Mouse (Mus musculus) forebrain, embryonic 10.5 days (tissue): ENCODE data around the gene Filip1. TPM values are rescaled to one million over a fixed set of nuclear protein-coding genes. Genes with fewer than 3 reads are reported as not detected.
A peak's percentile ranks its signal among the peaks of the same experiment; 100 is the strongest.

ENCODE experiments used
- DNase-seq: peaks from one replicate; pipeline ENCODE4 v3.0.0-alpha.2; 2017; ENCODE audit warnings: low spot score; ENCODE audit errors: extremely low spot score
- H3K27ac ChIP-seq: fragments of 300-500 bp; sonication (generic); 2 replicates; pipeline ENCODE4 v1.5.1; 2016; ENCODE audit warnings: mild to moderate bottlenecking
- H3K27me3 ChIP-seq: fragments of 300-500 bp; sonication (generic); 2 replicates; pipeline ENCODE4 v1.6.1; 2016; ENCODE audit warnings: mild to moderate bottlenecking; ENCODE audit not compliant: poor library complexity, severe bottlenecking
- H3K36me3 ChIP-seq: fragments of 300-500 bp; sonication (generic); replicated peaks from 2 replicates; pipeline ENCODE4 v1.6.1; 2016; ENCODE audit warnings: mild to moderate bottlenecking, moderate library complexity
- H3K4me1 ChIP-seq: fragments of 300-500 bp; sonication (generic); 2 replicates; pipeline ENCODE4 v1.6.1; 2016
- H3K4me3 ChIP-seq: fragments of 300-500 bp; sonication (generic); 2 replicates; pipeline ENCODE4 v1.5.1; 2016; ENCODE audit warnings: mild to moderate bottlenecking, moderate library complexity
- H3K9me3 ChIP-seq: fragments of 300-500 bp; sonication (generic); 2 replicates; pipeline ENCODE4 v1.6.1; 2016; ENCODE audit warnings: mild to moderate bottlenecking, moderate library complexity
- WGBS: fragments of 180-500 bp; shearing (Covaris S2); methylation state at CpG from one replicate; pipeline ENCODE4 v1.1.7; 2016; 5-methylcytosine and 5-hydroxymethylcytosine counted together
- polyA plus RNA-seq: library from polyadenylated mRNA; unstranded; fragments of >200 nt; fragmentation: Nextera tagmentation; extraction: Ambion mirVana; gene quantifications from 2 replicates; pipeline ENCODE4 v1.2.1, GENCODE M21; 2016

Filip1 gene
- polyA plus RNA-seq, 1 experiment from 2014 or later = 11.9 TPM

GRCm38 (mm10) chr9:80020429-80020828, 7.8 kb upstream of the Filip1 start:
- 67% methylated on average over 3 of the region's 3 CpGs for WGBS
- DNase-seq = no peak
- Histone ChIP-seq H3K4me3 (no peak overlapping the region), H3K27ac (no peak overlapping the region), H3K9me3 (no peaks in the 10 kb centered on the region), H3K36me3 (no peaks in the 10 kb centered on the region), H3K27me3 (no peaks in the 10 kb centered on the region), H3K4me1 (no peaks in the 10 kb centered on the region)

GRCm38 (mm10) chr9:80012016-80012415, 635 bp downstream of the Filip1 start:
- no peaks in the 10 kb centered on the region for H3K9me3 ChIP-seq
- no peak overlapping the region for H3K4me3 ChIP-seq
- DNase-seq = no peak
- H3K36me3 ChIP-seq = no peaks in the 10 kb centered on the region
- 79% methylated on average over 13 of the region's 13 CpGs for WGBS
- H3K27me3 ChIP-seq = no peaks in the 10 kb centered on the region
- no peak overlapping the region for H3K27ac ChIP-seq
- no peaks in the 10 kb centered on the region for H3K4me1 ChIP-seq

- peak; percentile 77 for DNase-seq
- Histone ChIP-seq H3K36me3 (no peaks in the 10 kb centered on the region), H3K27ac (peak overlapping the region; percentile 62), H3K9me3 (no peaks in the 10 kb centered on the region), H3K4me3 (no peak overlapping the region), H3K4me1 (peaks cover 8% of the 10 kb centered on the region), H3K27me3 (no peaks in the 10 kb centered on the region)
- 41% methylated on average over 14 of the region's 14 CpGs for WGBS
Measured at GRCm38 (mm10) chr9:80002394-80003188, 10.1 kb downstream of the Filip1 start.

- 89% methylated on average over 6 of the region's 6 CpGs for whole genome bisulfite sequencing
- no peak overlapping the region for H3K4me3 ChIP-seq
- no peaks in the 10 kb centered on the region for H3K9me3 ChIP-seq
- H3K36me3 ChIP-seq = no peaks in the 10 kb centered on the region
- H3K27me3 ChIP-seq = no peaks in the 10 kb centered on the region
- no peak for DNase-seq
- H3K4me1 ChIP-seq = peaks cover 17% of the 10 kb centered on the region
- H3K27ac ChIP-seq = no peak overlapping the region
Measured at GRCm38 (mm10) chr9:79997282-79997681, 15.4 kb downstream of the Filip1 start.

GRCm38 (mm10) chr9:79994296-79994695, 18.4 kb downstream of the Filip1 start:
- WGBS = 93% methylated on average over 5 of the region's 5 CpGs
- Histone ChIP-seq H3K27me3 (no peaks in the 10 kb centered on the region), H3K4me3 (no peak overlapping the region), H3K36me3 (no peaks in the 10 kb centered on the region), H3K9me3 (no peaks in the 10 kb centered on the region), H3K27ac (no peak overlapping the region), H3K4me1 (peaks cover 16% of the 10 kb centered on the region)
- DNase-seq = no peak

GRCm38 (mm10) chr9:79993066-79993465, 19.6 kb downstream of the Filip1 start:
- no peak overlapping the region for H3K27ac ChIP-seq
- no peak for DNase-seq
- H3K27me3 ChIP-seq = no peaks in the 10 kb centered on the region
- no peaks in the 10 kb centered on the region for H3K36me3 ChIP-seq
- no peak overlapping the region for H3K4me3 ChIP-seq
- no peaks in the 10 kb centered on the region for H3K9me3 ChIP-seq
- WGBS = 88% methylated on average over 4 of the region's 4 CpGs
- H3K4me1 ChIP-seq = peaks cover 16% of the 10 kb centered on the region

- 82% methylated on average over 16 of the region's 16 CpGs for WGBS
- H3K9me3 ChIP-seq = no peaks in the 10 kb centered on the region
- DNase-seq = no peak
- H3K4me1 ChIP-seq = peaks cover 16% of the 10 kb centered on the region
- no peak overlapping the region for H3K4me3 ChIP-seq
- no peaks in the 10 kb centered on the region for H3K27me3 ChIP-seq
- no peak overlapping the region for H3K27ac ChIP-seq
- no peaks in the 10 kb centered on the region for H3K36me3 ChIP-seq
Measured at GRCm38 (mm10) chr9:79990456-79991017, 22.1 kb downstream of the Filip1 start.

GRCm38 (mm10) chr9:79989703-79990102, 22.9 kb downstream of the Filip1 start:
- Histone ChIP-seq H3K27me3 (no peaks in the 10 kb centered on the region), H3K4me1 (peaks cover 16% of the 10 kb centered on the region), H3K4me3 (no peak overlapping the region), H3K27ac (no peak overlapping the region), H3K9me3 (no peaks in the 10 kb centered on the region), H3K36me3 (no peaks in the 10 kb centered on the region)
- DNase-seq = no peak
- 86% methylated on average over 1 of the region's 1 CpGs for WGBS

- no peaks in the 10 kb centered on the region for H3K36me3 ChIP-seq
- H3K4me1 ChIP-seq = peaks cover 16% of the 10 kb centered on the region
- H3K27me3 ChIP-seq = no peaks in the 10 kb centered on the region
- H3K4me3 ChIP-seq = no peak overlapping the region
- H3K9me3 ChIP-seq = no peaks in the 10 kb centered on the region
- WGBS = 89% methylated on average over 1 of the region's 1 CpGs
- DNase-seq = no peak
- no peak overlapping the region for H3K27ac ChIP-seq
Measured at GRCm38 (mm10) chr9:79989061-79989460, 23.6 kb downstream of the Filip1 start.

- no peak overlapping the region for H3K27ac ChIP-seq
- WGBS = 89% methylated on average over 10 of the region's 10 CpGs
Measured at GRCm38 (mm10) chr9:79983244-79983643, 29.4 kb downstream of the Filip1 start.

GRCm38 (mm10) chr9:79979274-79979673, 33.4 kb downstream of the Filip1 start:
- Histone ChIP-seq H3K4me1 (peaks cover 15% of the 10 kb centered on the region), H3K27me3 (no peaks in the 10 kb centered on the region), H3K9me3 (no peaks in the 10 kb centered on the region), H3K27ac (no peak overlapping the region), H3K36me3 (no peaks in the 10 kb centered on the region), H3K4me3 (no peak overlapping the region)
- 87% methylated on average over 2 of the region's 2 CpGs for WGBS
- DNase-seq = no peak

More at GRCm38 (mm10) chr9:79983244-79983643, 29.4 kb downstream of the Filip1 start:
- no peaks in the 10 kb centered on the region for H3K27me3 ChIP-seq
- no peaks in the 10 kb centered on the region for H3K9me3 ChIP-seq
- peaks cover under 1% of the 10 kb centered on the region; the same call in 1 of the 2 replicates for H3K4me1 ChIP-seq
- no peak overlapping the region for H3K4me3 ChIP-seq
- no peaks in the 10 kb centered on the region for H3K36me3 ChIP-seq
- no peak for DNase-seq

- Histone ChIP-seq H3K36me3 (no peaks in the 10 kb centered on the region), H3K4me1 (peaks cover 15% of the 10 kb centered on the region), H3K4me3 (no peak overlapping the region), H3K27ac (no peak overlapping the region), H3K9me3 (no peaks in the 10 kb centered on the region), H3K27me3 (no peaks in the 10 kb centered on the region)
- DNase-seq = no peak
- 91% methylated on average over 12 of the region's 12 CpGs for WGBS
Measured at GRCm38 (mm10) chr9:79978228-79979024, 34.2 kb downstream of the Filip1 start.

GRCm38 (mm10) chr9:79977549-79977971, 35.1 kb downstream of the Filip1 start:
- Histone ChIP-seq H3K4me1 (peaks cover 15% of the 10 kb centered on the region), H3K27me3 (no peaks in the 10 kb centered on the region), H3K27ac (peak overlapping the region; percentile 60), H3K36me3 (no peaks in the 10 kb centered on the region), H3K4me3 (peak overlapping the region; percentile 40), H3K9me3 (no peaks in the 10 kb centered on the region)
- DNase-seq = peak; percentile 25
- 22% methylated on average over 13 of the region's 13 CpGs for WGBS
